24 mouse cellular contexts compared by ENCODE assay signal in genomic region chr12:100949146-100949545, GRCm38 (mm10). TPM values are rescaled to one million over a fixed set of nuclear protein-coding genes. Genes with fewer than 3 reads are reported as not detected.
DNase-seq lines count a peak whose midpoint lies in the region; TF ChIP-seq lines count a peak whose summit lies in the region.
"Had no signal": no experiment of that assay in that cellular context is flagged by ENCODE, and none has a peak within 500 bp of the region (broad histone marks: within the 10 kb centered on the region; RNA-seq: fewer than 3 reads in every experiment).

No protein-coding gene starts in this region.

- H3K27ac ChIP-seq in heart, embryonic 10.5 days: no peak overlapping the region
- peak overlapping the region; percentile 90 for H3K27ac ChIP-seq in brown adipose tissue, adult 24 weeks (replicated peaks; ENCODE audit: low read depth, low read length)
- no peak overlapping the region for H3K27ac ChIP-seq in left cerebral cortex, adult 2 months
- H3K27ac ChIP-seq: embryonic facial prominence, embryonic 12.5 days; embryonic facial prominence, embryonic 15.5 days; hindbrain, embryonic 10.5 days; hindbrain, embryonic 13.5 days; intestine, embryonic 15.5 days had no signal

- TF ChIP-seq CTCF in lung, adult 2 months (IDR thresholded peaks at IDR 0.05; ENCODE audit: insufficient read depth, low read length): no peak
- no peak for TF ChIP-seq CTCF in left cerebral cortex, adult 2 months (IDR thresholded peaks at IDR 0.05)

- WGBS in heart, embryonic 10.5 days: 84% methylated on average over 5 of the region's 5 CpGs
- 70% methylated on average over 5 of the region's 5 CpGs for WGBS in lung, adult 2 months

- intact Hi-C loops in left cerebral cortex, adult 2 months (cut with DNase I): no loop called here

- peaks cover 89% of the 10 kb centered on the region for H3K27me3 ChIP-seq in heart, embryonic 10.5 days (ENCODE audit: insufficient read depth, poor library complexity, severe bottlenecking)
- H3K27me3 ChIP-seq: CH12.LX; embryonic facial prominence, embryonic 12.5 days; embryonic facial prominence, embryonic 15.5 days; hindbrain, embryonic 13.5 days; intestine, embryonic 15.5 days had no signal

- no peak for TF ChIP-seq POLR2A in lung, adult 2 months (IDR thresholded peaks at IDR 0.05; ENCODE audit: borderline replicate concordance, extremely low read depth, low read depth, low read length)

- H3K4me3 ChIP-seq in heart, embryonic 10.5 days: no peak overlapping the region
- no peak overlapping the region for H3K4me3 ChIP-seq in lung, adult 2 months (replicated peaks; ENCODE audit: extremely low read depth, low read depth, low read length)
- H3K4me3 ChIP-seq in brown adipose tissue, adult 24 weeks (ENCODE audit: insufficient read depth, low read depth, low read length): no peak overlapping the region
- no peak overlapping the region for H3K4me3 ChIP-seq in left cerebral cortex, adult 2 months
- H3K4me3 ChIP-seq: embryonic facial prominence, embryonic 12.5 days; embryonic facial prominence, embryonic 15.5 days; hindbrain, embryonic 10.5 days; hindbrain, embryonic 13.5 days; intestine, embryonic 15.5 days had no signal

- no peaks in the 10 kb centered on the region for H3K9me3 ChIP-seq in heart, embryonic 10.5 days
- H3K9me3 ChIP-seq: embryonic facial prominence, embryonic 12.5 days; embryonic facial prominence, embryonic 15.5 days; hindbrain, embryonic 13.5 days; intestine, embryonic 15.5 days had no signal

- DNase-seq in heart, adult 11 months: peak; percentile 94
- DNase-seq in heart, embryonic 10.5 days (ENCODE audit: low spot score): no peak
- DNase-seq in lung, postnatal 10 days: peak; percentile 50
- no peak for DNase-seq in lung, adult 2 months
- peak; percentile 48 for DNase-seq in R1 (ENCODE audit: low read depth, low spot score)
- no peak for DNase-seq in left cerebral cortex, adult 2 months (ENCODE audit: extremely low spot score in 1 of 2, low spot score in 2 of 2)
- DNase-seq in heart, postnatal 4 days: no peak
- DNase-seq: adrenal gland, adult 2 months; adrenal gland, postnatal 14 days; B cell, adult 2 months; cerebellum, adult 11-12 months; cerebellum, adult 8-10 months; cerebellum, postnatal 10 days; cerebellum, postnatal 36 days; forebrain, postnatal 0 days; gastrocnemius, postnatal 36 days; kidney, adult 11 months had no signal

- peaks cover 8% of the 10 kb centered on the region for H3K4me1 ChIP-seq in heart, embryonic 10.5 days
- peaks cover 4% of the 10 kb centered on the region; the same call in 1 of the 2 replicates for H3K4me1 ChIP-seq in lung, adult 2 months (ENCODE audit: control insufficient read depth, insufficient read depth, low read length)
- peaks cover 32% of the 10 kb centered on the region for H3K4me1 ChIP-seq in brown adipose tissue, adult 24 weeks (ENCODE audit: control insufficient read depth, insufficient read depth, insufficient read length, low read length)
- H3K4me1 ChIP-seq: embryonic facial prominence, embryonic 12.5 days had no signal

- H3K36me3 ChIP-seq in heart, embryonic 10.5 days: peaks cover 18% of the 10 kb centered on the region
- H3K36me3 ChIP-seq: embryonic facial prominence, embryonic 15.5 days had no signal

RNA-seq across cellular contexts. Expression of gene Gpr68, which starts 41.1 kb away (rescaled TPM):
- 2.5 and 5.9 TPM in 2 replicates for polyA plus RNA-seq in heart, embryonic 10.5 days (2016; fragmentation: Nextera tagmentation; extraction: Ambion mirVana)
- polyA plus RNA-seq in lung, adult 2 months (2012; rRNA removed): 3.2 and 4.2 TPM in 2 replicates
- polyA plus RNA-seq in brown adipose tissue, adult 24 weeks (2012; ENCODE audit: insufficient read depth, insufficient read length, missing spikeins): not detected in 2 replicates
- 10 to 100 TPM; 14.0 to 15.6 TPM for total RNA-seq in left cerebral cortex, adult 2 months (2021)
- 1 to 10 TPM; 2.4 to 2.8 TPM for total RNA-seq in heart, postnatal 4 days (2021)

Comparison
In these comparisons a context has a peak if more than half of its experiments do, and no peak if none do; other contexts are left out.
1. DNase-seq: peak in heart, adult 11 months (single experiment), lung, postnatal 10 days (single experiment) and R1 (single experiment); none in heart, embryonic 10.5 days (single experiment), lung, adult 2 months (single experiment), left cerebral cortex, adult 2 months (0 of 2) and heart, postnatal 4 days (single experiment).